Mouse (Mus musculus) midbrain, embryonic 10.5 days (tissue): ENCODE results near the gene Kcnma1. TPM values are rescaled to one million over a fixed set of nuclear protein-coding genes. Genes with fewer than 3 reads are reported as not detected.
A peak's percentile ranks its signal among the peaks of the same experiment; 100 is the strongest.

Source experiments
- DNase-seq: peaks from one replicate; pipeline ENCODE4 v3.0.0-alpha.2; 2017; ENCODE audit warnings: low spot score
- H3K27ac ChIP-seq: fragments of 300-500 bp; sonication (generic); replicated peaks from 2 replicates; pipeline ENCODE4 v1.5.1; 2016; ENCODE audit warnings: mild to moderate bottlenecking
- H3K27me3 ChIP-seq: fragments of 300-500 bp; sonication (generic); 2 replicates; pipeline ENCODE4 v1.6.1; 2016; ENCODE audit warnings: low read depth, mild to moderate bottlenecking; ENCODE audit not compliant: poor library complexity, severe bottlenecking
- H3K36me3 ChIP-seq: fragments of 300-500 bp; sonication (generic); 2 replicates; pipeline ENCODE4 v1.6.1; 2016; ENCODE audit warnings: mild to moderate bottlenecking, moderate library complexity
- H3K4me1 ChIP-seq: fragments of 300-500 bp; sonication (generic); 2 replicates; pipeline ENCODE4 v1.6.1; 2016
- H3K4me3 ChIP-seq: fragments of 300-500 bp; sonication (generic); 2 replicates; pipeline ENCODE4 v1.5.1; 2016; ENCODE audit warnings: mild to moderate bottlenecking, moderate library complexity
- H3K9me3 ChIP-seq: fragments of 300-500 bp; sonication (generic); replicated peaks from 2 replicates; pipeline ENCODE4 v1.6.1; 2016; ENCODE audit warnings: mild to moderate bottlenecking
- WGBS: fragments of 180-500 bp; shearing (Covaris S2); methylation state at CpG from one replicate; pipeline ENCODE4 v1.1.7; 2016; 5-methylcytosine and 5-hydroxymethylcytosine counted together
- polyA plus RNA-seq: library from polyadenylated mRNA; unstranded; fragments of >200 nt; fragmentation: Nextera tagmentation; extraction: Ambion mirVana; gene quantifications from 2 replicates; pipeline ENCODE4 v1.2.1, GENCODE M21; 2016

Kcnma1 gene
- polyA plus RNA-seq, 1 experiment from 2014 or later, result 0.49 TPM

DNA sequence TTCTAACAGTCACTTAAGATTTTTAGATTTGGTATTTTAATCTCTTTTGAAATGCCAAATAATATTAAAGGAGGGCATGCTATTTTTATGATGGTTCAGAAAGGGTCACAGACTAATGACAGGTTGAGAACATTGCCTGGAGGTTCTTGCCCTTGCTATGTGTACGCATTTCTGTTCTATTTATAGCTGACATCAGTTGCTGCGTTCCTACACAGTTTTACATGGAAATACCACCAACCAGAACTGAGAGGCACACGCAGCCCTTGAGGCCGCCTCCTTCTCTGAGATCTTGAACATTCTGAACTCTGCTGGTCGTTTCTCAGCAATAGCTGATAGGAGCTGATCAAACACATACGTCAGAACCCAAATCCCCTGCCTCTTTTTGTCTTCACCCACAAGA, 387.4 kb downstream of the Kcnma1 start:
- H3K4me1 ChIP-seq, result no peaks in the 10 kb centered on the region
- no peaks in the 10 kb centered on the region for H3K36me3 ChIP-seq
- H3K27me3 ChIP-seq, result no peaks in the 10 kb centered on the region
- no peak overlapping the region for H3K4me3 ChIP-seq
- no peaks in the 10 kb centered on the region for H3K9me3 ChIP-seq
- H3K27ac ChIP-seq, result no peak overlapping the region
- DNase-seq, result no peak
- WGBS, result 90% methylated on average over 6 of the region's 6 CpGs

- H3K9me3 ChIP-seq, result no peaks in the 10 kb centered on the region
- no peaks in the 10 kb centered on the region for H3K36me3 ChIP-seq
- H3K4me3 ChIP-seq, result no peak overlapping the region
- no peaks in the 10 kb centered on the region for H3K27me3 ChIP-seq
- no peak overlapping the region for H3K27ac ChIP-seq
- DNase-seq, result no peak
- 52% methylated on average over 2 of the region's 2 CpGs for WGBS
- no peaks in the 10 kb centered on the region for H3K4me1 ChIP-seq
Measured at GRCm38 (mm10) chr14:23626114-23626513, 388.2 kb downstream of the Kcnma1 start.

DNA sequence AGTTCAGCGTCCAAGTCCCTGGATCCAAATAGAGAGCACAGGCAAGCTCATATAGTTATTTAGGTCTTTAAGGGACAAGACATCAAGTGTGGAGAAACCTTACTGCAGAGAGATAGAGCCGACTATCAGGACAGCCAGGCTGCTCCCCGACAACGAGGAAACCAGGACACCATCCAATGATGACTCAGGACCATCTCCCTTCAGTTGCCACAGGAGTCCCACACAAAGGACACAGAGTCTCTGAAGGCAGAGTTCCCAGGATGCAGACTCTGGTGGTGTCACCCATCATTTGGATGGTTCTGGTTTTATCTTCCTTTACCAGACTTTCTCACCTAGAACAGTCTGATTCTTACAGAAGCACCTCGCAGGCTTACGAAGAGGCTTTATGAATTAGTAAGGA, 388.9 kb downstream of the Kcnma1 start:
- no peaks in the 10 kb centered on the region for H3K4me1 ChIP-seq
- H3K27me3 ChIP-seq, result no peaks in the 10 kb centered on the region
- DNase-seq, result no peak
- WGBS, result 91% methylated on average over 6 of the region's 6 CpGs
- no peak overlapping the region for H3K4me3 ChIP-seq
- H3K27ac ChIP-seq, result no peak overlapping the region
- H3K9me3 ChIP-seq, result no peaks in the 10 kb centered on the region
- no peaks in the 10 kb centered on the region for H3K36me3 ChIP-seq

DNA sequence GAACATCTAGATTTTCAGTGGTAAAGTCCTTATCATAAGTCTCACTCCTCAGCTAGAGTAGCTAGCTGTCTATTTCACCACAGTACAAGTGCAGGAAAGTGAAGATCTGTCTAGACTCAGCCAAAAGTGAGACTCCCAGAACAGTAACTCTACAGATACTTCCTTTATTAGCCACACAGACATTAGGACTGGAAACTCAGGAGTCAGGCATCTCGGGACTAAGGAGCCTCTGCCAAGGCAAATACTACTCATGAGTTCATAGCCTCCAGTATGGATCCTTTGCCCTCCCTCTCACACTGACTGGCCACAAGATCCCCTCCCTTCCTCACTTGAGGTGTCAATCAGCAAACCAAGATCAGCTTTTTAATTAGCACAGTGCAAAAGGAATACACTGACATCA, 389.8 kb downstream of the Kcnma1 start:
- H3K9me3 ChIP-seq, result no peaks in the 10 kb centered on the region

GRCm38 (mm10) chr14:23620685-23621084, 393.6 kb downstream of the Kcnma1 start:
- Histone ChIP-seq H3K4me1 (no peaks in the 10 kb centered on the region), H3K27ac (no peak overlapping the region), H3K27me3 (no peaks in the 10 kb centered on the region), H3K36me3 (no peaks in the 10 kb centered on the region), H3K9me3 (no peaks in the 10 kb centered on the region), H3K4me3 (no peak overlapping the region)
- WGBS, result 87% methylated on average over 2 of the region's 2 CpGs
- DNase-seq, result no peak

More for the DNA sequence above, 389.8 kb downstream of the Kcnma1 start:
- Histone ChIP-seq H3K27ac (no peak overlapping the region), H3K27me3 (no peaks in the 10 kb centered on the region), H3K36me3 (no peaks in the 10 kb centered on the region), H3K4me3 (no peak overlapping the region), H3K4me1 (no peaks in the 10 kb centered on the region)
- WGBS, result 87% methylated on average over 1 of the region's 1 CpGs
- DNase-seq, result no peak

DNA sequence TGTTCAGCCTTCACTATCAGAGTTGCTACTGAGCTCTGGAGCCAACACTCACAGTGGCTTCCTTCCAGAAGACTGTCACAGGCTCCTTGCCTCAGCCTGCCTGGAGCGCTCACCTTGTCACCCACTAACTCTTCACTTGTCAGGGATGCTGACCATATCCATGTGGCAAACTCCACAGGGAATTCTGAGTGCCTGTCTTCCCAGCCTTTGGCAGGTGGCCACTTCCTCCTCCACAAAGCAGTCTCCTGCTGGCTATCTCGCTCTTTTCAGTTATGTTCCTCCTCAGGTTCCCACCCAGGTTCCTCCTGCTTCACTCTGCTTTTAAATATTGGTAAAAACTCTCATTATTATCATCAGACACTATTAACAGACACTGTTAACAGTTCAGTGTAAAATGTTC, 395.3 kb downstream of the Kcnma1 start:
- no peak overlapping the region for H3K27ac ChIP-seq
- no peak for DNase-seq
- H3K9me3 ChIP-seq, result no peaks in the 10 kb centered on the region
- H3K4me1 ChIP-seq, result no peaks in the 10 kb centered on the region
- no peak overlapping the region for H3K4me3 ChIP-seq
- no peaks in the 10 kb centered on the region for H3K36me3 ChIP-seq
- 84% methylated on average over 2 of the region's 2 CpGs for WGBS
- H3K27me3 ChIP-seq, result no peaks in the 10 kb centered on the region

DNA sequence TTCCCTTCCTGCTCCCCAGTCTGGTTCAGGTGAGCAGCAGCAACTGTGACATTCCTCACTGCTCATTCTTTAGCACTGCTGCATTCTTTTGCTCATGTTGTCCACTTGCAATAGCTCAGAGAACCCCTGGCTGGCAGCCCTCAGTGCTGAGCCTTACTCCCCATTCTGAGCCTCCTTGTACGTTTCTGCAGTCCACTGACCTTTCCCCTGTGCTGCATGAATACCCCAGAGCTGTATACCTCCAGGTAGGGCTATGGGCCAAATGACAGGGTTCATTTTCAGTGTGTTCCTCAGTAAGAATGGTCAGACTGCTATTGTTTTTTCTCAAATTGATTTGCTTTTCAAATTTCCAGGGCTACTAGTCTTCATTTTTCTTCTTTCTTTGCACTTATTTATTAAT, 396.2 kb downstream of the Kcnma1 start:
- no peak for DNase-seq
- no peak overlapping the region for H3K4me3 ChIP-seq
- no peaks in the 10 kb centered on the region for H3K4me1 ChIP-seq
- no peaks in the 10 kb centered on the region for H3K27me3 ChIP-seq
- no peak overlapping the region for H3K27ac ChIP-seq
- no peaks in the 10 kb centered on the region for H3K9me3 ChIP-seq
- H3K36me3 ChIP-seq, result no peaks in the 10 kb centered on the region
- 58% methylated on average over 1 of the region's 1 CpGs for WGBS

- Histone ChIP-seq H3K36me3 (no peaks in the 10 kb centered on the region), H3K27me3 (peaks cover 8% of the 10 kb centered on the region; the same call in 1 of the 2 replicates), H3K4me1 (peaks cover 4% of the 10 kb centered on the region), H3K27ac (no peak overlapping the region), H3K9me3 (no peaks in the 10 kb centered on the region), H3K4me3 (no peak overlapping the region)
- 81% methylated on average over 3 of the region's 3 CpGs for WGBS
- DNase-seq, result no peak
Measured at GRCm38 (mm10) chr14:23610054-23610453, 404.2 kb downstream of the Kcnma1 start.

- no peaks in the 10 kb centered on the region for H3K36me3 ChIP-seq
- H3K4me1 ChIP-seq, result no peaks in the 10 kb centered on the region; the same call in 1 of the 2 replicates
- WGBS, result 82% methylated on average over 7 of the region's 7 CpGs
- no peaks in the 10 kb centered on the region for H3K9me3 ChIP-seq
- H3K27ac ChIP-seq, result no peak overlapping the region
- no peak for DNase-seq
- no peak overlapping the region for H3K4me3 ChIP-seq
- peaks cover 44% of the 10 kb centered on the region for H3K27me3 ChIP-seq
Measured at GRCm38 (mm10) chr14:23605740-23606139, 408.6 kb downstream of the Kcnma1 start.

DNA sequence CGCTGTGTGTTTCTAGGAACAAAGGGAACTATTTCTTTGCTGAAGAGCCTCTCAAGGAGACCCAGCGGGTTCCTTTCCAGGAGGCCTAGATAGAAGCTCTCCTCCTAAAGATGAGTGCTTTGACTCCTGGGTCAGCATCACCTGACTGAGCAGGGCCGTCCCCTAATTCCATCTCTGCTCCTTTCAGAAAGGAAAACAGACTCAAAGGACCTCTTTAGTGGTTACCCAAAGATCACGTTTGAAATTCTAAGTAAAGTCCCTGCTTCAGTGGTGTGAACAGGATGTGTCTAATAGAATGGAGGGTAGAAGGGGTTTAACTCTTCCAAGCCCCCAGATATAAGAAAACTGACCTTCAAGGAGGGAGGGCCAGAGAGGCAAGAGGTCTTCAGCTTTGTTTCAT, 411.4 kb downstream of the Kcnma1 start:
- no peak overlapping the region for H3K27ac ChIP-seq
- DNase-seq, result no peak
- peaks cover 65% of the 10 kb centered on the region for H3K27me3 ChIP-seq
- H3K36me3 ChIP-seq, result no peaks in the 10 kb centered on the region
- H3K9me3 ChIP-seq, result no peaks in the 10 kb centered on the region
- 17% methylated on average over 4 of the region's 4 CpGs for WGBS
- H3K4me3 ChIP-seq, result no peak overlapping the region
- no peaks in the 10 kb centered on the region; the same call in 1 of the 2 replicates for H3K4me1 ChIP-seq

- Histone ChIP-seq H3K4me1 (no peaks in the 10 kb centered on the region; the same call in 1 of the 2 replicates), H3K36me3 (no peaks in the 10 kb centered on the region), H3K27me3 (peaks cover 73% of the 10 kb centered on the region), H3K9me3 (no peaks in the 10 kb centered on the region), H3K27ac (no peak overlapping the region), H3K4me3 (no peak overlapping the region)
- no peak for DNase-seq
- WGBS, result 85% methylated on average over 2 of the region's 2 CpGs
Measured at GRCm38 (mm10) chr14:23602054-23602453, 412.2 kb downstream of the Kcnma1 start.

DNA sequence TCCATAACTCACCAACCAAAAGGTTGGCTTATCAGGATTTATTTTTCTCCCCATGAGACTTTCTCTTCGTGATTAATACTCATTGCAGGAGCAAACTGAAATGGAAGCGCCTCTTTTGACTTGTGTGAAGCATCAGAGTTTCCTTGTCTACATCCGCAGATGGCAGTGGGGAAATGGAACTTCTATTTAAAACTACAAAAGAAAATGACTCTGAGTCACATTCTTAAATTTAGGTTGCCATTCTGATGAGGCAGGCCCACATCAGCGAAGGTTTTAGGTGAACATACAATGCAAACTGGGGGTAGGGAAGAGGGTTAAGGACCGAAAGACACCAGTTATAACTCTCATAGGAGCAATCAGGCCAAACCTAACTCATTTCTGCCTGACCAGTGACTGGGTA, 419.7 kb downstream of the Kcnma1 start:
- H3K27ac ChIP-seq, result no peak overlapping the region
- H3K9me3 ChIP-seq, result no peaks in the 10 kb centered on the region
- DNase-seq, result no peak
- H3K27me3 ChIP-seq, result peaks cover 91% of the 10 kb centered on the region
- H3K4me1 ChIP-seq, result peaks cover 18% of the 10 kb centered on the region
- no peak overlapping the region for H3K4me3 ChIP-seq
- no peaks in the 10 kb centered on the region for H3K36me3 ChIP-seq
- 90% methylated on average over 5 of the region's 5 CpGs for WGBS

- peaks cover 90% of the 10 kb centered on the region for H3K27me3 ChIP-seq
- H3K4me1 ChIP-seq, result peaks cover 18% of the 10 kb centered on the region
- no peaks in the 10 kb centered on the region for H3K36me3 ChIP-seq
- H3K27ac ChIP-seq, result peak overlapping the region; percentile 67; the same call in 1 of the 2 replicates
- peak; percentile 64 for DNase-seq
- no peaks in the 10 kb centered on the region for H3K9me3 ChIP-seq
- 18% methylated on average over 6 of the region's 6 CpGs for WGBS
- H3K4me3 ChIP-seq, result no peak overlapping the region
Measured at GRCm38 (mm10) chr14:23592826-23593447, 421.4 kb downstream of the Kcnma1 start.
